Mouse (Mus musculus): Measurements from ENCODE around the gene Ube3b. TPM values are rescaled to one million over a fixed set of nuclear protein-coding genes. Genes with fewer than 3 reads are reported as not detected.

Ube3b gene
- polyA plus RNA-seq, 1 experiment from 2014 or later = 98.6 TPM

- in situ Hi-C loops (cut with MboI; ENCODE audit: low pct_unique_long_range_greater_than_20kb) = no loop called here
- ATAC-seq (no peak), DNase-seq (ENCODE audit: low read depth, low spot score) (no peak)
- ChIA-PET CTCF (interaction anchor here (1.5 to 1.9 kb wide), 2 partner anchors 8 to 9 kb away, joined by 5 read pairs; no protein-coding TSS in a partner anchor), POLR2A (interaction anchor here (2.7 kb wide), 1 partner anchor 11 kb away, joined by 7 read pairs; no protein-coding TSS in a partner anchor)
- no peak for TF ChIP-seq CTCF (IDR thresholded peaks at IDR 0.05)
- no peaks in the 10 kb centered on the region for H3K27me3 ChIP-seq
Measured at GRCm38 (mm10) chr5:114373581-114373980, 6.8 kb upstream of the Ube3b start.

DNA sequence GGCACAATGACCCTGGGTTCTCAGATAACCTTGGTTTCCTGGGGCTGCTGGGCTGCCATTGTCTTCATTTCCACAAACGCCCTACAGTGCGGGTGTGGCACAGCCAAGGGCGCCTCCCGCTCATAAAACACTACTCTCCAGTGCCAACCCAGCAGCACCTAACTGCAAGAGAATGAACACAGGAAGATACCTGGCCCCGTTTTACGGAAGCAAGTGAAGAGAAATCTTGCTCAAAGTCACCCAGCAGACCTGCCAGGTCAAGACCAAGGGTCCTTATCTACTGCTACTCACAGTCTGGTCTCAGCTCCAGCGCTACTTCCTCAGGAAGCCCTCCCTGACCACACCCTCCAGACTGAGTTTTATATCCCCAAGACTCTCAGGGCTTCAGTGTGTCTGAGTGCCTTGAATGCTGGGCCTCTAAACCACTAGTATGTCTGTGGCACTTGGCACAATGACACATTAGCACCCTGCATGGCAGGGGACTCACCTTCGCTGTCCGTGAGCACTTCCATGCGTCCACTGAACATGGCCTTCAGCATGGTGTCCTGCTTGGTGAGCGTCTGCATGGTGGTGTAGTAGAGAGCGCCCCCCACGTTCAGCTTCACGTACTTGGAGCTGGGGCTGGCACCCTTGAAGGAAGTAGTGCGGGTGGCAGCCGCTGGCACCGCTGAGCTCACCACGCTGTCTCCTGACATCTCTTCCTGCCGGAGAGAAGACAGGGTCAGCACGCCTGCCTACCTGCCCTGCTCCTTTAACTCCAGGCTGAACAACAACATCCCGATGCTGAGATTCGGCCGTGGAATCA lies 5.8 kb upstream of the Ube3b start:
- no peak for DNase-seq (ENCODE audit: low read depth, low spot score)
- no peaks in the 10 kb centered on the region for H3K27me3 ChIP-seq
- POLR2A ChIA-PET = interaction anchor here (2.7 kb wide), 1 partner anchor 10 kb away, joined by 7 read pairs; no protein-coding TSS in a partner anchor
- in situ Hi-C loops (cut with MboI; ENCODE audit: low pct_unique_long_range_greater_than_20kb) = no loop called here
- ATAC-seq = no peak
- CTCF ChIA-PET = interaction anchor here (1.9 kb wide), 1 partner anchor 8 kb away, joined by 5 read pairs; no protein-coding TSS in a partner anchor
- TF ChIP-seq CTCF (IDR thresholded peaks at IDR 0.05) = no peak

- no peak for DNase-seq (ENCODE audit: low read depth, low spot score)
- POLR2A ChIA-PET = interaction anchor here (0.6 to 1.9 kb wide), 9 partner anchors 11 to 1422 kb away, joined by 3 to 9 read pairs (median 3); no protein-coding TSS in a partner anchor
Measured at GRCm38 (mm10) chr5:114378177-114378920, 2.1 kb upstream of the Ube3b start.

GRCm38 (mm10) chr5:114378936-114379335 lies 1.5 kb upstream of the Ube3b start:
- TF ChIP-seq CTCF (IDR thresholded peaks at IDR 0.05) = no peak
- ChIA-PET CTCF (interaction anchor here (0.9 to 2.1 kb wide), 5 partner anchors 9 to 31 kb away, joined by 3 to 5 read pairs (median 3); no protein-coding TSS in a partner anchor), POLR2A (interaction anchor here (0.6 to 1.9 kb wide), 5 partner anchors 11 to 178 kb away, joined by 3 to 9 read pairs (median 3); no protein-coding TSS in a partner anchor)
- in situ Hi-C loops (cut with MboI; ENCODE audit: low pct_unique_long_range_greater_than_20kb) = no loop called here
- no peak for DNase-seq (ENCODE audit: low read depth, low spot score)
- no peak for ATAC-seq
- no peaks in the 10 kb centered on the region for H3K27me3 ChIP-seq

More at GRCm38 (mm10) chr5:114378177-114378920, 2.1 kb upstream of the Ube3b start:
- no peak for ATAC-seq
- no peak for TF ChIP-seq CTCF (IDR thresholded peaks at IDR 0.05)
- CTCF ChIA-PET = interaction anchor here (1.1 to 2.1 kb wide), 4 partner anchors 8 to 32 kb away, joined by 3 to 5 read pairs (median 3); no protein-coding TSS in a partner anchor
- in situ Hi-C loops (cut with MboI; ENCODE audit: low pct_unique_long_range_greater_than_20kb) = no loop called here
- no peaks in the 10 kb centered on the region for H3K27me3 ChIP-seq

DNA sequence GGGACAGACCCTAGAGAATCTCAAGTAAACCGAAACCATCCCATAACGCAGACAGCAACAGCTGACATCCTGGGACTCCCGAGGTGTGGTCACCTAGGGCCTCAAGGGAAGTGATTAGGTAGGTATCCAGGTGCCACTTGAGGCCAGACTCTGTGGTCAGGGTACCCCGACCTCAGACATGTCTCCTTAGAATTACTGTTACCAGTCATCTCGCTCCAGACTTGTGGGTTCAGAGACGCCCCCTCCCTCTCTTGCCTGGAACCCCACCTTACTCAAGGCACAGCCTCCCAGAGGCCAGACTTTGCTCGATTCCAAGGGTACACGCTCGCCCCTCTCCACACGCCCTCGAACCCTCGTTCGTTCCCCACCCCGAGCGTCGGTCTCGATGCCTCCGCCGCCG lies 644 bp upstream of the Ube3b start:
- TF ChIP-seq CTCF (IDR thresholded peaks at IDR 0.05) = no peak

DNA sequence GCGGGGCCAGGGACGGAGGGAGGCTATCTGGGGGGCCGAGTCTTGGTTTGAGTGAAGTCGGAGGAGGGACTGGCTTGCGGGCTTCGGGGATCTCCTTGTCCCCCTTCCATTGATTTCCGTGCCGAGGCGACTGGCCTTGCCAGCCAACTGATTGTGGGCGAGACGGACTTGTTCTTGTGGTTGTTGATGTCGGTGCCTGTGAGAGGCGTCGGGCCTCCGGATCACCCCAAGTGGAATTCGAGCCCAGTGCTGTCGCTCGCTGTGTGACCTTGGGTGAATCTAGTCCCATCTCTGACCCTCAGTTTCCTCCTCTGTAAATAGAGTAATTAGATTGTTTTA lies 575 bp downstream of the Ube3b start:
- in situ Hi-C loops (cut with MboI; ENCODE audit: low pct_unique_long_range_greater_than_20kb) = no loop called here
- CTCF ChIA-PET = interaction anchor here (1.2 to 1.8 kb wide), 4 partner anchors 8 to 27 kb away, joined by 3 to 5 read pairs (median 4); no protein-coding TSS in a partner anchor
- ATAC-seq = no peak
- no peaks in the 10 kb centered on the region for H3K27me3 ChIP-seq
- no peak for DNase-seq (ENCODE audit: low read depth, low spot score)
- TF ChIP-seq CTCF (IDR thresholded peaks at IDR 0.05) = no peak
- POLR2A ChIA-PET = interaction anchor here (0.9 to 1.3 kb wide), 3 partner anchors 11 to 26 kb away, joined by 4 to 5 read pairs (median 4); no protein-coding TSS in a partner anchor

More for the DNA sequence above, 644 bp upstream of the Ube3b start:
- H3K27me3 ChIP-seq = no peaks in the 10 kb centered on the region
- ATAC-seq (peak; percentile 5), DNase-seq (ENCODE audit: low read depth, low spot score) (no peak)
- in situ Hi-C loops (cut with MboI; ENCODE audit: low pct_unique_long_range_greater_than_20kb) = no loop called here
- ChIA-PET POLR2A (interaction anchor here (1.0 to 1.9 kb wide), 4 partner anchors 10 to 27 kb away, joined by 3 to 9 read pairs (median 6); no protein-coding TSS in a partner anchor), CTCF (interaction anchor here (0.9 to 2.1 kb wide), 4 partner anchors 9 to 28 kb away, joined by 3 to 5 read pairs (median 4); no protein-coding TSS in a partner anchor)

- DNase-seq (ENCODE audit: low read depth, low spot score) = no peak
- ATAC-seq = no peak
- TF ChIP-seq CTCF (IDR thresholded peaks at IDR 0.05) = no peak
- in situ Hi-C loops (cut with MboI; ENCODE audit: low pct_unique_long_range_greater_than_20kb) = no loop called here
- POLR2A ChIA-PET = interaction anchor here (1.0 kb wide), 1 partner anchor 12 kb away, joined by 3 read pairs; no protein-coding TSS in a partner anchor
- H3K27me3 ChIP-seq = no peaks in the 10 kb centered on the region
- CTCF ChIA-PET = interaction anchor here (0.7 to 2.3 kb wide), 13 partner anchors 9 to 72 kb away, joined by 3 to 11 read pairs (median 4); no protein-coding TSS in a partner anchor
Measured at GRCm38 (mm10) chr5:114383184-114383904, 2.9 kb downstream of the Ube3b start.

GRCm38 (mm10) chr5:114384448-114384847 lies 4.0 kb downstream of the Ube3b start:
- no peak for TF ChIP-seq CTCF (IDR thresholded peaks at IDR 0.05)
- DNase-seq (ENCODE audit: low read depth, low spot score) (no peak), ATAC-seq (no peak)
- H3K27me3 ChIP-seq = no peaks in the 10 kb centered on the region
- in situ Hi-C loops (cut with MboI; ENCODE audit: low pct_unique_long_range_greater_than_20kb) = no loop called here
- CTCF ChIA-PET = interaction anchor here (1.4 to 1.7 kb wide), 2 partner anchors 22 to 69 kb away, joined by 4 to 8 read pairs; no protein-coding TSS in a partner anchor
- POLR2A ChIA-PET = interaction anchor here (0.9 to 2.0 kb wide), 2 partner anchors 10 to 11 kb away, joined by 3 to 7 read pairs; no protein-coding TSS in a partner anchor

DNA sequence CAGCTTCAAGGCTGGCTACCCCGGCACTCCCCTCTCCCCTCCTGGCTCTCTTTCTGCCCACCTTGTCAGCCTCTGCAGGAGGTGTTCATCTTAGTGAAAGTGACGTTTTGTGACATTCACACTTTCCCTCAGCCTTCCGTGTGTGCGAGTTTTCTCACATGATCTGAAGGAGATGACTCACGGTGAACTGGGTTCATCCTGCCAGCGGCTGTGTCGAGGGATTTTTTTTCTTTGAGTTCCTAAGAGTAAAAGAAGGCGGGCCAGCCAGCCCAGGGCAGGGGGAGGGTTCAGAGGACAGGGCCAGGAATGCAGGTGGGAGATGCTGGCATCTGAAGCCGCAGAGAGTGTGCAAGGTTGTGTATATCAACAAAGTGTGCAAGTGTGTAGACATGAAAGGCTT lies 12.8 kb downstream of the Ube3b start:
- CTCF ChIA-PET = interaction anchor here (1.5 to 2.7 kb wide), 2 partner anchors 10 to 11 kb away, joined by 3 to 11 read pairs; no protein-coding TSS in a partner anchor
- DNase-seq (ENCODE audit: low read depth, low spot score) (no peak), ATAC-seq (peak; percentile 51)
- in situ Hi-C loops (cut with MboI; ENCODE audit: low pct_unique_long_range_greater_than_20kb) = no loop called here
- TF ChIP-seq CTCF (IDR thresholded peaks at IDR 0.05) = no peak
- POLR2A ChIA-PET = interaction anchor here (0.6 to 1.0 kb wide), 3 partner anchors 12 to 15 kb away, joined by 3 to 4 read pairs (median 3); no protein-coding TSS in a partner anchor
- H3K27me3 ChIP-seq = no peaks in the 10 kb centered on the region

Measured in Patski (cell line).